Mouse (Mus musculus) left cerebral cortex, postnatal 14 days (tissue): ENCODE measurements around the gene Lce3c. TPM values are rescaled to one million over a fixed set of nuclear protein-coding genes. Genes with fewer than 3 reads are reported as not detected.

Source experiments
- DNase-seq, 2 experiments: peaks; one replicate each; pipeline ENCODE4 v3.0.0; 2021 to 2022; ENCODE audit warnings: low spot score in 2 of 2, mixed read lengths in 1 of 2
- intact Hi-C: fragments of 180-260 bp; cut with DNase I; formaldehyde crosslinking; loops from one replicate; pipeline ENCODE4 v1.15.1; 2025
- long read RNA-seq, 2 experiments: library from polyadenylated mRNA; stranded (forward); transcript quantifications; one replicate each; pipeline ENCODE4 v2.0.0; 2021
- total RNA-seq, 2 experiments: library from RNA; stranded (reverse); gene quantifications; 2 replicates each; pipeline ENCODE4 v1.2.3; 2021

Lce3c gene
- total RNA-seq: not detected
- long read RNA-seq, experiment 1: 0 reads
- long read RNA-seq, experiment 2: 0 reads

- no peak for DNase-seq
- intact Hi-C loops: no loop called here
Measured at GRCm38 (mm10) chr3:92944186-92944585, at the start of gene Lce3c. Gene Lce3c (plus strand): TSS chr3:92944486.

GRCm38 (mm10) chr3:92894489-92894888 lies 49.8 kb upstream of the Lce3c start:
- no peak for DNase-seq
- intact Hi-C loops: no loop called here

GRCm38 (mm10) chr3:92902992-92903391 lies 41.3 kb upstream of the Lce3c start:
- intact Hi-C loops: loop anchor here (5.0 to 10.0 kb wide), 2 partner anchors 338 to 751 kb away; no protein-coding TSS in a partner anchor
- peak; percentile 24 to 59 for DNase-seq

GRCm38 (mm10) chr3:92903640-92904039 lies 40.6 kb upstream of the Lce3c start:
- intact Hi-C loops: loop anchor here (5.0 to 10.0 kb wide), 2 partner anchors 339 to 751 kb away; no protein-coding TSS in a partner anchor
- DNase-seq: peak; percentile 15 to 42

- intact Hi-C loops: loop anchor here (10.0 kb wide), 1 partner anchor 340 kb away; no protein-coding TSS in a partner anchor
- DNase-seq: no peak
Measured at GRCm38 (mm10) chr3:92905182-92905581, 39.1 kb upstream of the Lce3c start.

GRCm38 (mm10) chr3:92907571-92907970 lies 36.7 kb upstream of the Lce3c start:
- DNase-seq: peak; percentile 11 to 25
- intact Hi-C loops: loop anchor here (2.0 to 10.0 kb wide), 2 partner anchors 123 to 343 kb away; no protein-coding TSS in a partner anchor

GRCm38 (mm10) chr3:92920364-92920763 lies 23.9 kb upstream of the Lce3c start:
- DNase-seq: peak; percentile 6 to 19
- intact Hi-C loops: no loop called here

- DNase-seq: no peak
- intact Hi-C loops: no loop called here
Measured at GRCm38 (mm10) chr3:92926130-92926529, 18.2 kb upstream of the Lce3c start, which contains the start of gene Lce3a. Gene Lce3a (minus strand): TSS chr3:92926230.

GRCm38 (mm10) chr3:92932679-92933078 lies 11.6 kb upstream of the Lce3c start, which contains the start of gene Lce3b:
Gene Lce3b (plus strand): TSS chr3:92932979.
- no peak for DNase-seq
- intact Hi-C loops: no loop called here

GRCm38 (mm10) chr3:92957090-92957489 lies 12.8 kb downstream of the Lce3c start, which contains the start of gene Lce3d:
Gene Lce3d (plus strand): TSS chr3:92957390.
- intact Hi-C loops: no loop called here
- DNase-seq: no peak

- intact Hi-C loops: no loop called here
- no peak for DNase-seq
Measured at GRCm38 (mm10) chr3:92966761-92967160, 22.5 kb downstream of the Lce3c start, which contains the start of gene Lce3e. Gene Lce3e (plus strand): TSS chr3:92967061.

- no peak for DNase-seq
- intact Hi-C loops: no loop called here
Measured at GRCm38 (mm10) chr3:92978484-92978883, 34.2 kb downstream of the Lce3c start.

GRCm38 (mm10) chr3:92991926-92992325 lies 47.6 kb downstream of the Lce3c start, which contains the start of gene Lce3f:
Gene Lce3f (plus strand): TSS chr3:92992226.
- DNase-seq: no peak
- intact Hi-C loops: loop anchor here (10.0 kb wide), 2 partner anchors 77 to 837 kb away; no protein-coding TSS in a partner anchor

Other genes with a start within 250 kb of the Lce3c start
- gene Lce1e, start 235.4 kb upstream of the Lce3c start, total RNA-seq: not detected
- not detected for gene Lce1f, start 224.1 kb upstream of the Lce3c start, total RNA-seq
- gene Gm38119, start 205.4 kb upstream of the Lce3c start, total RNA-seq: not detected
- gene Lce1g, start 192.1 kb upstream of the Lce3c start, total RNA-seq: not detected
- gene Lce1h, start 179.4 kb upstream of the Lce3c start, total RNA-seq: not detected
- gene Lce1i, start 165.6 kb upstream of the Lce3c start, total RNA-seq: not detected
- not detected for gene Lce1j, start 154.0 kb upstream of the Lce3c start, total RNA-seq
- gene Lce1k, start 136.6 kb upstream of the Lce3c start, total RNA-seq: not detected
- gene Kprp, start 117.2 kb upstream of the Lce3c start, total RNA-seq: not detected
- gene Lce1l, start 93.2 kb upstream of the Lce3c start, total RNA-seq: not detected
- gene 2310050C09Rik, start 74.3 kb upstream of the Lce3c start, total RNA-seq: not detected
- gene Lce3a, start 18.3 kb upstream of the Lce3c start, total RNA-seq: not detected
- not detected for gene Lce3b, start 11.5 kb upstream of the Lce3c start, total RNA-seq
- gene Lce3d, start 12.9 kb downstream of the Lce3c start, total RNA-seq: not detected
- gene Lce3e, start 22.6 kb downstream of the Lce3c start, total RNA-seq: not detected
- gene Lce3f, start 47.7 kb downstream of the Lce3c start, total RNA-seq: not detected
- gene Crct1, start 71.2 kb downstream of the Lce3c start, total RNA-seq: not detected
- not detected for gene Lce1m, start 74.6 kb downstream of the Lce3c start, total RNA-seq
- gene Gm4858, start 124.3 kb downstream of the Lce3c start, total RNA-seq: not detected
- not detected for gene Crnn, start 200.3 kb downstream of the Lce3c start, total RNA-seq